ENCODE assay signal across 13 mouse cellular contexts in genomic region chr19:7521619-7522018, GRCm38 (mm10).
"Had no signal": no experiment of that assay in that cellular context is flagged by ENCODE, and none has a peak within 500 bp of the region (broad histone marks: within the 10 kb centered on the region; RNA-seq: fewer than 3 reads in every experiment).

No protein-coding gene starts in this region.

- H3K27me3 ChIP-seq: midbrain, embryonic 12.5 days; neural tube, embryonic 12.5 days; stomach, embryonic 15.5 days had no signal

- DNase-seq: lung, adult 18-20 months; lung, embryonic 14.5 days; lung, postnatal 10 days; lung, postnatal 4 days; midbrain, embryonic 14.5 days; right cerebral cortex, postnatal 14 days; thymus, adult 2 months; thymus, postnatal 25 days; thymus, postnatal 4 days had no signal

- H3K4me2 ChIP-seq: lung, embryonic 14.5 days; midbrain, embryonic 12.5 days; neural tube, embryonic 12.5 days; stomach, embryonic 15.5 days had no signal

- H3K4me3 ChIP-seq: midbrain, embryonic 10.5 days; midbrain, embryonic 12.5 days; neural tube, embryonic 12.5 days; stomach, embryonic 15.5 days had no signal
